Mouse (Mus musculus): ENCODE measurements around the gene Timm44. TPM values are rescaled to one million over a fixed set of nuclear protein-coding genes. Genes with fewer than 3 reads are reported as not detected.

The Timm44 gene
- total and polyA plus RNA-seq, 3 experiments: 174 to 199 TPM; not detected in 1

DNA sequence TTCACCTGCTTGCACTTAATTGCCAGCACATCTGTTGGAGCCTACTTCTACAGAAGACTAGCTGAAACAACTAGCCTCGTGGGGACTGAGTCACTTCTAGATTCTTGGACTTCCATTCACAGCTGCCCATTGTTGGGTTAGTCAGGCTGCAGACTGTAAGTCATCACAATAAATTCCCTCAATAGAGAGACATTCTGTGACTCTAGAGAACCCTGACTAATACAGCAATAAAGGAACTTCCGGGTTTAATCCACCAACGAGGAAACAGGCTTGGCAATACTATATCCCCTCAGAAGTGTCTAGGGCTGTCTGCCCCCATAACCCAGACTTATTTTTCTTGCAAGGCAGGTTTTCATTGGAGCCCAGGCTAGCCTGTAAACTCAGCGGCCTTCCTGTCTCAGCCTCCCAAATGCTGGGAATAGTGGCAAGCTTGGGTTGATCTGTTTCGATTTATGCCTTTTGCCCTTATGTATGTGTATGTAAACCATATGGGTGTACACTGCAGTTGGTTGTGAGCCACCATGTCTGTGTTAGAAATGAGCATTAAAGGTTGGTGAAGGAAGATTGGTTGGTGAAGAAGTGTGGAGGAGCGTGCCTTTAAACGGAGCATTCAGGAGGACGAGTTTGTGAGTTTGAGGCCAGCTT lies 23.5 kb downstream of the Timm44 start:
- Histone ChIP-seq H3K4me1 (ENCODE audit: control insufficient read depth in 1 of 2, insufficient read depth in 2 of 2, low read length in 2 of 2) (peaks cover 0 to 15% of the 10 kb centered on the region in 2 experiments; a peak in 2 of 4 replicates), H3K27ac (ENCODE audit: control insufficient read depth, low read depth, low read length) (peak overlapping the region; percentile 80), H3K9ac (ENCODE audit: control insufficient read depth, low read depth, low read length, poor library complexity, severe bottlenecking) (peak overlapping the region; percentile 75), H3K79me2 (ENCODE audit: control insufficient read depth, insufficient read depth, low read length, poor library complexity) (peaks cover 1% of the 10 kb centered on the region), H3K4me3 (ENCODE audit: control insufficient read depth in 1 of 2, insufficient read depth in 1 of 2, low read depth in 2 of 2, low read length in 2 of 2) (peak overlapping the region; percentile 42 to 73), H3K27me3 (ENCODE audit: control insufficient read depth in 1 of 2, insufficient read depth in 2 of 2, low read length in 2 of 2) (no peaks in the 10 kb centered on the region), H3K9me3 (replicated peaks; ENCODE audit: insufficient read depth, low read length) (no peaks in the 10 kb centered on the region), H3K36me3 (ENCODE audit: control insufficient read depth in 1 of 2, insufficient read depth in 2 of 2, low read length in 2 of 2) (peaks cover 0 to 6% of the 10 kb centered on the region in 2 experiments; a peak in 3 of 4 replicates)
- peak; percentile 61 for DNase-seq (ENCODE audit: low read depth, low spot score)
- TF ChIP-seq ZC3H11A (IDR thresholded peaks at IDR 0.05; ENCODE audit: low read depth, low read length) (no peak), POLR2AphosphoS2 (IDR thresholded peaks at IDR 0.05; ENCODE audit: low read length) (no peak; the same call in 1 of the 2 replicates), ELF1 (IDR thresholded peaks at IDR 0.05; ENCODE audit: low read depth, low read length) (peak; percentile 72), USF1 (IDR thresholded peaks at IDR 0.05; ENCODE audit: low read depth, low read length) (no peak)

- Histone ChIP-seq H3K9me3 (replicated peaks; ENCODE audit: insufficient read depth, low read length) (no peaks in the 10 kb centered on the region), H3K36me3 (ENCODE audit: control insufficient read depth in 1 of 2, insufficient read depth in 2 of 2, low read length in 2 of 2) (peaks cover 1 to 6% of the 10 kb centered on the region in 2 experiments; a peak in 3 of 4 replicates), H3K27ac (ENCODE audit: control insufficient read depth, low read depth, low read length) (no peak overlapping the region), H3K27me3 (ENCODE audit: control insufficient read depth in 1 of 2, insufficient read depth in 2 of 2, low read length in 2 of 2) (no peaks in the 10 kb centered on the region), H3K79me2 (ENCODE audit: control insufficient read depth, insufficient read depth, low read length, poor library complexity) (peaks cover 1% of the 10 kb centered on the region), H3K9ac (ENCODE audit: control insufficient read depth, low read depth, low read length, poor library complexity, severe bottlenecking) (no peak overlapping the region), H3K4me1 (ENCODE audit: control insufficient read depth in 1 of 2, insufficient read depth in 2 of 2, low read length in 2 of 2) (peaks cover 0 to 15% of the 10 kb centered on the region in 2 experiments; a peak in 2 of 4 replicates), H3K4me3 (ENCODE audit: control insufficient read depth in 1 of 2, insufficient read depth in 1 of 2, low read depth in 2 of 2, low read length in 2 of 2) (no peak overlapping the region)
- DNase-seq (ENCODE audit: low read depth, low spot score): peak; percentile 88
- TF ChIP-seq USF2 (IDR thresholded peaks at IDR 0.05; ENCODE audit: borderline replicate concordance in 1 of 2, insufficient read depth in 1 of 2, low read depth in 1 of 2, low read length in 2 of 2) (no peak), MYB (IDR thresholded peaks at IDR 0.05; ENCODE audit: low read depth, low read length) (no peak), NRF1 (IDR thresholded peaks at IDR 0.05; ENCODE audit: insufficient read depth, low read depth, low read length, poor library complexity, severe bottlenecking) (0 out of 2 replicates have a peak, but pooled peaks have one; percentile 20), TBP (IDR thresholded peaks at IDR 0.05; ENCODE audit: low read depth, low read length) (no peak), MYC (IDR thresholded peaks at IDR 0.05; ENCODE audit: low read depth, low read length) (no peak), NELFE (IDR thresholded peaks at IDR 0.05; ENCODE audit: low read depth, low read length) (no peak), BHLHE40 (IDR thresholded peaks at IDR 0.05; ENCODE audit: borderline replicate concordance, low read depth, low read length) (peak; percentile 27; the same call in 1 of the 2 replicates), EP300 (IDR thresholded peaks at IDR 0.05; ENCODE audit: low read depth in 1 of 2, low read length in 2 of 2) (0 out of 4 replicates have a peak, but pooled peaks of 1 of the 2 experiments have one; percentile 13), MEF2A (IDR thresholded peaks at IDR 0.05; ENCODE audit: extremely low read depth, insufficient replicate concordance, low read depth, low read length, poor library complexity, severe bottlenecking) (no peak), POLR2AphosphoS2 (IDR thresholded peaks at IDR 0.05; ENCODE audit: low read length) (no peak; the same call in 1 of the 2 replicates), UBTF (IDR thresholded peaks at IDR 0.05; ENCODE audit: borderline replicate concordance, insufficient read depth, low read depth, low read length) (no peak), E2F4 (IDR thresholded peaks at IDR 0.05; ENCODE audit: borderline replicate concordance, low read depth, low read length) (no peak), ZMIZ1 (IDR thresholded peaks at IDR 0.05; ENCODE audit: low read depth, low read length) (no peak; the same call in 1 of the 2 replicates), RAD21 (IDR thresholded peaks at IDR 0.05; ENCODE audit: low read depth, low read length) (peak; percentile 67), MXI1 (IDR thresholded peaks at IDR 0.05; ENCODE audit: low read depth, low read length) (no peak; the same call in 1 of the 2 replicates), POLR2A (IDR thresholded peaks at IDR 0.05; ENCODE audit: control insufficient read depth in 1 of 2, insufficient read depth in 1 of 2, low read depth in 1 of 2, low read length in 2 of 2, poor library complexity in 1 of 2) (no peak), ZKSCAN1 (IDR thresholded peaks at IDR 0.05; ENCODE audit: low read depth, low read length) (no peak), TCF12 (IDR thresholded peaks at IDR 0.05; ENCODE audit: low read depth, low read length) (no peak), MAX (IDR thresholded peaks at IDR 0.05; ENCODE audit: low read length) (no peak), ZC3H11A (IDR thresholded peaks at IDR 0.05; ENCODE audit: low read depth, low read length) (peak; percentile 69), GABPA (IDR thresholded peaks at IDR 0.05; ENCODE audit: low read depth, low read length) (no peak), KAT2A (conservative IDR thresholded peaks at IDR 0.05; ENCODE audit: low read depth, low read length) (no peak), ZNF384 (IDR thresholded peaks at IDR 0.05; ENCODE audit: low read depth, low read length) (no peak), CHD1 (IDR thresholded peaks at IDR 0.05; ENCODE audit: low read depth, low read length) (no peak), RCOR1 (IDR thresholded peaks at IDR 0.05; ENCODE audit: low read depth, low read length) (no peak), MAFK (IDR thresholded peaks at IDR 0.05; ENCODE audit: borderline replicate concordance, low read depth, low read length) (no peak)
Measured at GRCm38 (mm10) chr8:4250306-4250970, 25.3 kb downstream of the Timm44 start.
